Mouse (Mus musculus) midbrain, postnatal 0 days (tissue): ENCODE measurements at regions not wholly inside any gene's neighbourhood (a gene's known extent, or its start where the extent isn't known, plus 50 kb on each side); places are given as distances from the start of the nearest gene placed in this dataset.

Experiments
- ATAC-seq: fragments of 200-750 bp; cut with Nextera tagmentation; 2 replicates; pipeline ENCODE4 v1.8.0; 2017; ENCODE audit warnings: moderate number of reproducible peaks, mild to moderate bottlenecking, moderate TSS enrichment, moderate library complexity; ENCODE audit not compliant: low FRiP score
- DNase-seq: peaks from one replicate; pipeline ENCODE4 v3.0.0-alpha.2; 2015; ENCODE audit warnings: low spot score
- H3K27ac ChIP-seq: fragments of 300-500 bp; sonication (generic); 2 replicates; pipeline ENCODE4 v1.5.1; 2014; ENCODE audit warnings: low read depth, mild to moderate bottlenecking, low read length, mixed read lengths
- H3K27me3 ChIP-seq: fragments of 300-500 bp; sonication (generic); 2 replicates; pipeline ENCODE4 v1.6.1; 2014; ENCODE audit warnings: low read length, control low read depth, mixed read lengths; ENCODE audit not compliant: insufficient read depth
- H3K36me3 ChIP-seq: fragments of 300-500 bp; sonication (generic); 2 replicates; pipeline ENCODE4 v1.6.1; 2014; ENCODE audit warnings: low read length, control low read depth, mixed read lengths; ENCODE audit not compliant: insufficient read depth
- H3K4me1 ChIP-seq: fragments of 300-500 bp; sonication (generic); 2 replicates; pipeline ENCODE4 v1.6.1; 2014; ENCODE audit warnings: mild to moderate bottlenecking, control low read depth, antibody characterized with exemption, low read length, mixed read lengths; ENCODE audit not compliant: insufficient read depth
- H3K4me2 ChIP-seq: fragments of 300-500 bp; sonication (generic); 2 replicates; pipeline ENCODE4 v1.6.1; 2014; ENCODE audit warnings: low read depth, mild to moderate bottlenecking, low read length, mixed read lengths; ENCODE audit not compliant: poor library complexity, severe bottlenecking
- H3K4me3 ChIP-seq: fragments of 300-500 bp; sonication (generic); 2 replicates; pipeline ENCODE4 v1.5.1; 2014; ENCODE audit warnings: low read depth, mild to moderate bottlenecking, low read length, moderate library complexity
- H3K9ac ChIP-seq: fragments of 300-500 bp; sonication (generic); replicated peaks from 2 replicates; pipeline ENCODE4 v1.6.1; 2014; ENCODE audit warnings: mild to moderate bottlenecking, low read length, moderate library complexity, mixed read lengths; ENCODE audit not compliant: poor library complexity, severe bottlenecking
- H3K9me3 ChIP-seq: fragments of 300-500 bp; sonication (generic); 2 replicates; pipeline ENCODE4 v1.6.1; 2016; ENCODE audit warnings: low read length, control low read depth
- CTCF ChIP-seq: IDR thresholded peaks from 2 replicates; pipeline ENCODE4 v1.5.1; 2016; ENCODE audit warnings: antibody characterized with exemption, mild to moderate bottlenecking
- WGBS: fragments of 180-500 bp; shearing (Covaris S2); extraction: QIAGEN DNeasy Blood & Tissue Kit; methylation state at CpG from one replicate; pipeline ENCODE4 v1.1.7; 2014; 5-methylcytosine and 5-hydroxymethylcytosine counted together

- H3K9ac ChIP-seq, result no peak overlapping the region
- H3K4me3 ChIP-seq, result no peak overlapping the region
- no peaks in the 10 kb centered on the region for H3K4me1 ChIP-seq
- no peaks in the 10 kb centered on the region for H3K27me3 ChIP-seq
- DNase-seq (no peak), ATAC-seq (no peak)
- WGBS, result 86% methylated on average over 2 of the region's 2 CpGs
- no peaks in the 10 kb centered on the region for H3K9me3 ChIP-seq
- H3K36me3 ChIP-seq, result no peaks in the 10 kb centered on the region
- no peak overlapping the region for H3K27ac ChIP-seq
- no peak for TF ChIP-seq CTCF
- H3K4me2 ChIP-seq, result no peak overlapping the region
Observed at GRCm38 (mm10) chr2:131644166-131644858, 82.2 kb upstream of the Adra1d start.

DNA sequence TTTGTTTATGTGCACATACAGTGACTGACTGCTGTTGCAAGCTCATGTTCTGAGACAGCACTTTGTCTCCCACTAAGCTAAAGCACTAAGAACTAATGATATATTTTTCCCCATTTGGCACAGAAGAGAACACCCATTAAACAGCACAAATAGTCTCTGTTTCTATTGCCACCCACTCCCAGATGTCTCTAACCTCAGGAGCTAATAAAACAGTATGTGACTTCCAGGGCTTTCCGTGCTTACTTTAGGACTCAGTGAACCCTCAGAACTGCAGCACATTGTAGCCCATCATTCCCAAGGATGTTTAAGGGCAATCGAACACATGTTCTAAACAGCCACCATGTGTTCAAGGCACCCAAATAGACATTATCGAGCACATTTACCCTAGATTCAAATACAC is 80.4 kb upstream of the Adra1d start:
- ATAC-seq, result no peak
- WGBS, result 93% methylated on average over 3 of the region's 3 CpGs

GRCm38 (mm10) chr2:131638996-131639605 is 77.0 kb upstream of the Adra1d start:
- ATAC-seq (no peak), DNase-seq (peak; percentile 56)
- Histone ChIP-seq H3K4me1 (no peaks in the 10 kb centered on the region), H3K27ac (no peak overlapping the region), H3K4me3 (no peak overlapping the region), H3K9ac (no peak overlapping the region), H3K36me3 (no peaks in the 10 kb centered on the region), H3K27me3 (no peaks in the 10 kb centered on the region), H3K9me3 (no peaks in the 10 kb centered on the region), H3K4me2 (no peak overlapping the region)
- no peak for TF ChIP-seq CTCF
- WGBS, result 57% methylated on average over 3 of the region's 3 CpGs

More for the DNA sequence above, 80.4 kb upstream of the Adra1d start:
- Histone ChIP-seq H3K4me3 (no peak overlapping the region), H3K4me1 (no peaks in the 10 kb centered on the region), H3K9me3 (no peaks in the 10 kb centered on the region), H3K27ac (no peak overlapping the region), H3K9ac (no peak overlapping the region), H3K27me3 (no peaks in the 10 kb centered on the region), H3K4me2 (no peak overlapping the region), H3K36me3 (no peaks in the 10 kb centered on the region)
- DNase-seq, result no peak
- no peak for TF ChIP-seq CTCF

- DNase-seq (no peak), ATAC-seq (no peak)
- no peak for TF ChIP-seq CTCF
- WGBS, result 78% methylated on average over 2 of the region's 2 CpGs
- Histone ChIP-seq H3K9ac (no peak overlapping the region), H3K27me3 (no peaks in the 10 kb centered on the region), H3K27ac (no peak overlapping the region), H3K4me3 (no peak overlapping the region), H3K4me2 (no peak overlapping the region), H3K9me3 (no peaks in the 10 kb centered on the region), H3K36me3 (no peaks in the 10 kb centered on the region), H3K4me1 (no peaks in the 10 kb centered on the region)
Observed at GRCm38 (mm10) chr2:131635791-131636190, 73.7 kb upstream of the Adra1d start.

GRCm38 (mm10) chr2:131617916-131618315 is 55.8 kb upstream of the Adra1d start:
- WGBS, result 73% methylated on average over 4 of the region's 4 CpGs
- peak; percentile 53 for DNase-seq
- no peaks in the 10 kb centered on the region for H3K27me3 ChIP-seq
- H3K4me3 ChIP-seq, result no peak overlapping the region
- no peaks in the 10 kb centered on the region for H3K4me1 ChIP-seq
- H3K36me3 ChIP-seq, result no peaks in the 10 kb centered on the region
- no peaks in the 10 kb centered on the region for H3K9me3 ChIP-seq
- H3K9ac ChIP-seq, result no peak overlapping the region
- no peak overlapping the region for H3K27ac ChIP-seq
- TF ChIP-seq CTCF, result no peak
- no peak overlapping the region for H3K4me2 ChIP-seq
- no peak for ATAC-seq

DNA sequence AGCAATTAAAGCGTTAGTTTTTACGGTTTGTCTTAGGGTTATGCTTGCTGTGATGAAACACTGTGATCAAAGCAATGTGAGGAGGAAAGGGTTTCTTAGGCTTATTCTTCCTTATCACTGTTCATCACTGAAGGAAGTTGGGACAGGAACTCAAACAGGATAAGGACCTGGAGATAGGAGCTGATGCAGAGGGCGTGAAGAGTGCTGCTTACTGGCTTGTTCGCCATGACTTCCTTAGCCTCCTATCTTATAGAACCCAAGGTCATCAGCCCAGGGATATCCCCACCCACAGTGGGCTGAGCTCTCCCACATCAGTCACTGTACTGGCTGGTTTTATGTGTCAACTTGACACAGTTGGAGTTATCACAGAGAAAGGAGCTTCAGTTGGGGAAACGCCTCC is 50.4 kb upstream of the Adra1d start:
- H3K4me3 ChIP-seq, result no peak overlapping the region

More for the DNA sequence above, 50.4 kb upstream of the Adra1d start:
- Histone ChIP-seq H3K4me2 (no peak overlapping the region), H3K9ac (no peak overlapping the region), H3K27ac (no peak overlapping the region), H3K9me3 (no peaks in the 10 kb centered on the region), H3K4me1 (no peaks in the 10 kb centered on the region), H3K27me3 (no peaks in the 10 kb centered on the region), H3K36me3 (no peaks in the 10 kb centered on the region)
- no peak for TF ChIP-seq CTCF
- no peak for DNase-seq
- ATAC-seq, result no peak
- 84% methylated on average over 5 of the region's 5 CpGs for WGBS
